Mouse (Mus musculus) gastrocnemius, postnatal 25 days (tissue): Measurements from ENCODE around the gene Ncor2. TPM values are rescaled to one million over a fixed set of nuclear protein-coding genes. Genes with fewer than 3 reads are reported as not detected.

Experiments
- total RNA-seq, 2 experiments: library from RNA; stranded (reverse); gene quantifications; 1 replicate in 1 of 2; 2 replicates in 1 of 2; pipeline ENCODE4 v1.2.3; 2021

Gene Ncor2
- total RNA-seq, 2 experiments from 2014 or later = 92.7 to 108 TPM

Other genes with a start within 250 kb of the Ncor2 start
- gene Rflna, start 176.0 kb downstream of the Ncor2 start, total RNA-seq = under 1 TPM; 0.33 to 0.43 TPM
- 10 to 100 TPM; 11.7 to 25.2 TPM for gene Scarb1, start 161.9 kb upstream of the Ncor2 start, total RNA-seq
- not detected for gene Gm10382, start 210.1 kb upstream of the Ncor2 start, total RNA-seq
- 1,000 to 10,000 TPM in 1 of 2 experiments, 100 to 1,000 TPM in 1; 606 to 1,413 TPM for gene Ubc, start 211.0 kb upstream of the Ncor2 start, total RNA-seq